Mouse (Mus musculus) c-Kit-positive CD71-positive TER-119-positive erythroid progenitor cells, embryonic 14.5 days (primary cell): ENCODE data around the gene Palm3.
"Not testable (repeated sequence)": the region's sequence is repeated elsewhere in the genome, so short reads cannot be mapped to it uniquely, and the experiment has no call there.

Experiments
- DNase-seq: peaks from one replicate; pipeline ENCODE4 v3.0.0-alpha.2; 2013; ENCODE audit warnings: low spot score

Gene Palm3

DNA sequence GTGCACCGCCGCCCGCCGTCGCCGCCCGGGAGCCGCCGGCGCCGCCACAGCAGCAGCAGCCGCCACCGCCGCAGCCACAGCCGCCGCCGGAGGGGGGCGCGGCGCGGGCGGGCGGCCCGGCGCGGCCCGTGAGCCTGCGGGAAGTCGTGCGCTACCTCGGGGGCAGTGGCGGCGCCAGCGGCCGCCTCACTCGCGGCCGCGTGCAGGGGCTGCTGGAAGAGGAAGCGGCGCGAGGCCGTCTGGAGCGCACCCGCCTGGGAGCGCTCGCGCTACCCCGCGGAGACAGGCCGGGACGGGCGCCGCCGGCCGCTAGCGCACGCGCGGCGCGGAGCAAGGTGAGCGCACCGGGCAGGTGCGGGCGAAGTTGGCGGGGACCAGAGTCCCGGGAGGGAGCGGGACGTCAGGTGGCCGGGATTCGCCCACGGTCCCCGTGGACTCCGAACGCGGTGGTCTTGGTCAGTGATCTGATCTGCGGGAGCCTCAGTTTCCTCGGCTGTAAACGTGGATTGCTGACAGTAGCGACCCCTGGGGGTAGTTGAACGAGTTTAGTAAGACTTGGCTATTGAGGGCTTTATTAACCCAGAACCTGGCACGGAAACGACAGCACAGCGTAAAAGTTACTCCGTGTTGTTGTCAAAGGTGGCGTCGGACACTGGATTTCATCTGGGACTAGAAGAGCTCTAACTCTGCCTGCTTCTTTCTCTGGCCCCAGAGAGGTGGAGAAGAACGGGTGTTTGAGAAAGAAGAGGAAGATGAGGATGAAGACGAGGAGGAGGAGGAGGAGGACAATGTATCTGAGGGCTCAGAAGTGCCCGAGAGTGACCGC is 22.8 kb upstream of the Palm3 start:
- DNase-seq = peak; percentile 68

- DNase-seq = no peak
Measured at GRCm38 (mm10) chr8:83999057-83999705, 22.1 kb upstream of the Palm3 start.

DNA sequence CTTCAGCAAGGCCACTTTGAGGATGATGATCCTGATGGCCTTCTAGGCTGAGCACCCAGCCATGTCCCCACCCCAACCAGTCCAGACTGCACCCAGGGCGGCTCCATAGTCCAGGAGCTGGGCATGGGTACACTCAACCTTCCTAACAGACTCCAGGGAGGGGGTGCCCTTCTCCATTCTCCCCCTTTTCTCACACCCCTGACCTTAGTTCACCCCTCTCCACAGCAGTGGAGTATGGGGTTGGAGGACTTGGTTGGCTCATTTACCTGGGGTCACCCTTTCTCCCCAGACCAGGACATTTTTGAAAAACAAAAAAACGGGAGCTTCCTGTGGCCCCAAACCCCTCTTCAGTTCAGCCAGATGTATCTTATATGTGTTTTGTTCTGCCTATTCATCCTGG is 21.4 kb upstream of the Palm3 start:
- no peak for DNase-seq

GRCm38 (mm10) chr8:84001281-84002000 is 19.8 kb upstream of the Palm3 start, which contains the start of gene 1700067K01Rik:
TSS of gene 1700067K01Rik (plus strand) at chr8:84001502.
- no peak for DNase-seq

GRCm38 (mm10) chr8:84002957-84003611 is 18.2 kb upstream of the Palm3 start:
- no peak for DNase-seq

- no peak for DNase-seq
Measured at GRCm38 (mm10) chr8:84003612-84004246, 17.5 kb upstream of the Palm3 start.

GRCm38 (mm10) chr8:84004533-84005201 is 16.6 kb upstream of the Palm3 start:
- peak; percentile 89 for DNase-seq

- not testable (repeated sequence) for DNase-seq
Measured at GRCm38 (mm10) chr8:84005502-84005901, 15.8 kb upstream of the Palm3 start.

- no peak for DNase-seq
Measured at GRCm38 (mm10) chr8:84008362-84008761, 12.9 kb upstream of the Palm3 start.

DNA sequence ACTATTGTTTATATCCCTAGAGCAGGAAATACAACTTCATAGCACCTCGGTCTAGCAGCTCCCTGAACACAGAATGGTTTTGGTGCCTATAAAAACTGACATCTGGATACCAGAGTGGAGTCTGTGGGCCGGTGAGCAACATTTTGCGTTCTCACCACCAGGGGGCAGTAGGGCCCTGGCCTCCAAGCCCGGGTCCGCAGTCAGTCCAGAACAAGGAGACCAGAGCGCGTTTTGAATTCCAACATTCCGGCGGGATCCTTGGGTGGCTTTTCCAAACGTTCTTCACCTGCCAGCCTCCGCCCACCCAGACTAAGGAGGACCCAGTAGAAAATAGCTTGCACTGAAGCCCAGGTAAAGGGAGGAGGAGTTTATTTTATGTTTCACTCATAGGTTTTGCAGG is 11.4 kb upstream of the Palm3 start:
- peak; percentile 69 for DNase-seq

- no peak for DNase-seq
Measured at GRCm38 (mm10) chr8:84010625-84011611, 10.4 kb upstream of the Palm3 start.

GRCm38 (mm10) chr8:84011705-84012498 is 9.4 kb upstream of the Palm3 start, which contains the start of gene 2210011C24Rik:
TSS of gene 2210011C24Rik (minus strand) at chr8:84012171.
- DNase-seq = no peak

- no peak for DNase-seq
Measured at GRCm38 (mm10) chr8:84012499-84013165, 8.6 kb upstream of the Palm3 start.

GRCm38 (mm10) chr8:84015833-84016232 is 5.4 kb upstream of the Palm3 start:
- no peak for DNase-seq

GRCm38 (mm10) chr8:84019738-84020137 is 1.5 kb upstream of the Palm3 start:
- DNase-seq = no peak

DNA sequence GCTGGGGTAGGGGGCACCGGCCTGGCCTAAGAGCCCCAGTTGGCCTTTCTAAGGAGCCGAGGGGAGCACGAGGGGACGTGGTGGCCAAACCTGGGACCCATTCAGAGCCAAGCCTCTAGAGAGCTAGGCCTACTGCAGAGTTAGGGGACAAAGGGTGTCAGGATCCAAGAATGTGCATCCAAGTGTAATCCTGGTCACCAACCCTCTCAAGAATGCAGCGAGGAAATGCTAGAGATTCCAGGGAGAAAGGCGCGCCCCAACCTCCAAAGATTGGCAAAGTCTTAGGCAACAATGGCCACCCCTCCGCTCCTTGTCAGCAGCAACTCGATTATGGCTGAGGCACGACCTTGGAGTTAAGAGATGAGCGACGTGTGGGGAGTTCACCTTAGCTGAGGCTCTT is 298 bp downstream of the Palm3 start:
- no peak for DNase-seq

- no peak for DNase-seq
Measured at GRCm38 (mm10) chr8:84023085-84023484, 1.8 kb downstream of the Palm3 start.

DNA sequence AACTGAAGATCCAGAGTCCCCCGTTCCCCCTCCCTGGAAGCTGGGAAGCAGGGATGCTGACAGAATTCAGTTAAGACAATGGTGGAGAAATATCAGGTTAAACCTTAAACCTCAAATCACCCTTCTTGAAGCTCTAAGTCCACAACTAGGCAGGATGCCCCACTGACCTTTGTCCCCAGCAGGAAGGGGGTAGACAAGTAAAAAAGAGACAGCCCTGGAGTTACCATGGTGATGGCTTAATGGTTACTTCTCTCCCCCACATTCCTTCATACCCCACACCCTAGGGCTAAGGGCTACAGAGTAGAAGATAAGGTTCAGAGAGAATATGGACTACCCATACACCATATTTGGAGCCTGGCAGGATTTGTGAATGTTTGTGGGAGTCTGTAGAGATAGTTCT is 2.4 kb downstream of the Palm3 start:
- no peak for DNase-seq
